Mouse (Mus musculus) CH12.LX (cell line): ENCODE measurements around the gene Ap3d1. TPM values are rescaled to one million over a fixed set of nuclear protein-coding genes. Genes with fewer than 3 reads are reported as not detected.

Experiments
- polyA plus RNA-seq: library from polyadenylated mRNA; unstranded; fragments of >175 nt; gene quantifications from 2 replicates; pipeline ENCODE4 v1.2.1, GENCODE M21; 2012; ENCODE audit warnings: low read depth; ENCODE audit not compliant: insufficient read length
- total RNA-seq, 2 experiments: library from RNA; depleted of rRNA; stranded (reverse); fragments of 300-350 nt in 1 of 2; fragments of >200 nt in 1 of 2; gene quantifications; 2 replicates each; pipeline ENCODE4 v1.2.3; 2012 to 2014

The Ap3d1 gene
- total and polyA plus RNA-seq, 3 experiments = 28.4 to 57.0 (median 49.4) TPM

Other genes starting within 250 kb of the Ap3d1 start
Only the 20 nearest of the 26 such genes appear.
- 49.1 and 52.8 TPM in 2 replicates for gene Abhd17a, start 151.9 kb downstream of the Ap3d1 start, total RNA-seq (2012; rRNA removed)
- 28.0 and 37.2 TPM in 2 replicates for gene Abhd17a, start 151.9 kb downstream of the Ap3d1 start, total RNA-seq (2014; rRNA removed)
- 44.6 and 48.0 TPM in 2 replicates for gene Abhd17a, start 151.9 kb downstream of the Ap3d1 start, polyA plus RNA-seq
- 33.2 and 33.9 TPM in 2 replicates for gene Scamp4, start 139.4 kb downstream of the Ap3d1 start, total RNA-seq (2012; rRNA removed)
- 17.8 and 18.5 TPM in 2 replicates for gene Scamp4, start 139.4 kb downstream of the Ap3d1 start, total RNA-seq (2014; rRNA removed)
- gene Scamp4, start 139.4 kb downstream of the Ap3d1 start, polyA plus RNA-seq = 81.2 and 89.9 TPM in 2 replicates
- 5.0 and 8.0 TPM in 2 replicates for gene Adat3, start 139.4 kb downstream of the Ap3d1 start, total RNA-seq (2012; rRNA removed)
- gene Adat3, start 139.4 kb downstream of the Ap3d1 start, total RNA-seq (2014; rRNA removed) = 5.8 and 6.6 TPM in 2 replicates
- gene Adat3, start 139.4 kb downstream of the Ap3d1 start, polyA plus RNA-seq = 6.3 and 6.7 TPM in 2 replicates
- 1.8 and 2.2 TPM in 2 replicates for gene Gm49322, start 136.2 kb downstream of the Ap3d1 start, total RNA-seq (2012; rRNA removed)
- 0.20 and 0.28 TPM in 2 replicates for gene Gm49322, start 136.2 kb downstream of the Ap3d1 start, total RNA-seq (2014; rRNA removed)
- gene Gm49322, start 136.2 kb downstream of the Ap3d1 start, polyA plus RNA-seq = 0.97 and 1.1 TPM in 2 replicates
- gene Csnk1g2, start 119.4 kb downstream of the Ap3d1 start, total RNA-seq (2012; rRNA removed) = 44.1 and 50.3 TPM in 2 replicates
- 44.3 and 50.1 TPM in 2 replicates for gene Csnk1g2, start 119.4 kb downstream of the Ap3d1 start, total RNA-seq (2014; rRNA removed)
- gene Csnk1g2, start 119.4 kb downstream of the Ap3d1 start, polyA plus RNA-seq = 55.9 and 59.0 TPM in 2 replicates
- 19.3 and 26.2 TPM in 2 replicates for gene Btbd2, start 85.2 kb downstream of the Ap3d1 start, total RNA-seq (2012; rRNA removed)
- gene Btbd2, start 85.2 kb downstream of the Ap3d1 start, total RNA-seq (2014; rRNA removed) = 10.0 and 11.1 TPM in 2 replicates
- 18.8 and 19.4 TPM in 2 replicates for gene Btbd2, start 85.2 kb downstream of the Ap3d1 start, polyA plus RNA-seq
- gene Mknk2, start 64.2 kb downstream of the Ap3d1 start, total RNA-seq (2012; rRNA removed) = 91.5 and 110 TPM in 2 replicates
- gene Mknk2, start 64.2 kb downstream of the Ap3d1 start, total RNA-seq (2014; rRNA removed) = 121 and 138 TPM in 2 replicates
- 175 and 199 TPM in 2 replicates for gene Mknk2, start 64.2 kb downstream of the Ap3d1 start, polyA plus RNA-seq
- 56.9 and 71.7 TPM in 2 replicates for gene Mob3a, start 40.3 kb downstream of the Ap3d1 start, total RNA-seq (2012; rRNA removed)
- gene Mob3a, start 40.3 kb downstream of the Ap3d1 start, total RNA-seq (2014; rRNA removed) = 65.2 and 71.4 TPM in 2 replicates
- gene Mob3a, start 40.3 kb downstream of the Ap3d1 start, polyA plus RNA-seq = 75.0 and 84.2 TPM in 2 replicates
- gene Izumo4, start 40.1 kb downstream of the Ap3d1 start, total RNA-seq (2012; rRNA removed) = 8.1 and 9.6 TPM in 2 replicates
- 2.7 and 4.3 TPM in 2 replicates for gene Izumo4, start 40.1 kb downstream of the Ap3d1 start, total RNA-seq (2014; rRNA removed)
- 5.9 TPM in 2 replicates for gene Izumo4, start 40.1 kb downstream of the Ap3d1 start, polyA plus RNA-seq
- gene Dot1l, start 12.9 kb upstream of the Ap3d1 start, total RNA-seq (2012; rRNA removed) = 13.3 and 15.5 TPM in 2 replicates
- 2.7 and 3.3 TPM in 2 replicates for gene Dot1l, start 12.9 kb upstream of the Ap3d1 start, total RNA-seq (2014; rRNA removed)
- 30.9 and 43.8 TPM in 2 replicates for gene Dot1l, start 12.9 kb upstream of the Ap3d1 start, polyA plus RNA-seq
- 29.0 and 36.5 TPM in 2 replicates for gene Sf3a2, start 55.9 kb upstream of the Ap3d1 start, total RNA-seq (2012; rRNA removed)
- 7.8 and 12.4 TPM in 2 replicates for gene Sf3a2, start 55.9 kb upstream of the Ap3d1 start, total RNA-seq (2014; rRNA removed)
- 136 and 153 TPM in 2 replicates for gene Sf3a2, start 55.9 kb upstream of the Ap3d1 start, polyA plus RNA-seq
- 63.8 and 81.8 TPM in 2 replicates for gene Plekhj1, start 56.4 kb upstream of the Ap3d1 start, total RNA-seq (2012; rRNA removed)
- 51.5 and 63.4 TPM in 2 replicates for gene Plekhj1, start 56.4 kb upstream of the Ap3d1 start, total RNA-seq (2014; rRNA removed)
- 119 and 123 TPM in 2 replicates for gene Plekhj1, start 56.4 kb upstream of the Ap3d1 start, polyA plus RNA-seq
- 0.59 and 0.71 TPM in 2 replicates for gene Amh, start 63.0 kb upstream of the Ap3d1 start, total RNA-seq (2012; rRNA removed)
- gene Amh, start 63.0 kb upstream of the Ap3d1 start, total RNA-seq (2014; rRNA removed) = 0.43 TPM in 1 of 2 replicates, not detected in the other
- 0.78 and 1.1 TPM in 2 replicates for gene Amh, start 63.0 kb upstream of the Ap3d1 start, polyA plus RNA-seq
- 0.34 and 0.72 TPM in 2 replicates for gene Jsrp1, start 71.2 kb upstream of the Ap3d1 start, total RNA-seq (2012; rRNA removed)
- 0.30 and 0.35 TPM in 2 replicates for gene Jsrp1, start 71.2 kb upstream of the Ap3d1 start, total RNA-seq (2014; rRNA removed)
- gene Jsrp1, start 71.2 kb upstream of the Ap3d1 start, polyA plus RNA-seq = 0.95 and 1.1 TPM in 2 replicates
- gene Oaz1, start 84.4 kb upstream of the Ap3d1 start, total RNA-seq (2012; rRNA removed) = 899 and 966 TPM in 2 replicates
- gene Oaz1, start 84.4 kb upstream of the Ap3d1 start, total RNA-seq (2014; rRNA removed) = 792 and 1,081 TPM in 2 replicates
- 646 and 664 TPM in 2 replicates for gene Oaz1, start 84.4 kb upstream of the Ap3d1 start, polyA plus RNA-seq
- 0.08 and 0.21 TPM in 2 replicates for gene Lingo3, start 101.8 kb upstream of the Ap3d1 start, total RNA-seq (2012; rRNA removed)
- not detected in 2 replicates for gene Lingo3, start 101.8 kb upstream of the Ap3d1 start, total RNA-seq (2014; rRNA removed)
- gene Lingo3, start 101.8 kb upstream of the Ap3d1 start, polyA plus RNA-seq = not detected in 2 replicates
- 374 and 409 TPM in 2 replicates for gene Lsm7, start 112.9 kb upstream of the Ap3d1 start, total RNA-seq (2012; rRNA removed)
- 411 and 435 TPM in 2 replicates for gene Lsm7, start 112.9 kb upstream of the Ap3d1 start, total RNA-seq (2014; rRNA removed)
- 171 and 198 TPM in 2 replicates for gene Lsm7, start 112.9 kb upstream of the Ap3d1 start, polyA plus RNA-seq
- gene Sppl2b, start 113.0 kb upstream of the Ap3d1 start, total RNA-seq (2012; rRNA removed) = 19.0 and 23.7 TPM in 2 replicates
- gene Sppl2b, start 113.0 kb upstream of the Ap3d1 start, total RNA-seq (2014; rRNA removed) = 12.3 and 13.8 TPM in 2 replicates
- 24.1 and 30.0 TPM in 2 replicates for gene Sppl2b, start 113.0 kb upstream of the Ap3d1 start, polyA plus RNA-seq
- gene Tmprss9, start 129.6 kb upstream of the Ap3d1 start, total RNA-seq (2012; rRNA removed) = 0.04 TPM in 1 of 2 replicates, not detected in the other
- not detected in 2 replicates for gene Tmprss9, start 129.6 kb upstream of the Ap3d1 start, total RNA-seq (2014; rRNA removed)
- gene Tmprss9, start 129.6 kb upstream of the Ap3d1 start, polyA plus RNA-seq = 0.07 TPM in 1 of 2 replicates, not detected in the other
- gene Timm13, start 158.7 kb upstream of the Ap3d1 start, total RNA-seq (2012; rRNA removed) = 279 and 313 TPM in 2 replicates
- gene Timm13, start 158.7 kb upstream of the Ap3d1 start, total RNA-seq (2014; rRNA removed) = 137 and 139 TPM in 2 replicates
- 292 and 344 TPM in 2 replicates for gene Timm13, start 158.7 kb upstream of the Ap3d1 start, polyA plus RNA-seq